Mouse (Mus musculus) intestine, embryonic 14.5 days (tissue): ENCODE data around the gene Grip2. TPM values are rescaled to one million over a fixed set of nuclear protein-coding genes. Genes with fewer than 3 reads are reported as not detected.

ENCODE experiments used
- ATAC-seq: fragments of 200-750 bp; cut with Nextera tagmentation; replicated peaks from 2 replicates; pipeline ENCODE4 v1.8.0; 2017; ENCODE audit warnings: low read depth, moderate number of reproducible peaks, moderate TSS enrichment, moderate library complexity; ENCODE audit not compliant: low FRiP score, low TSS enrichment
- DNase-seq: peaks from one replicate; pipeline ENCODE4 v3.0.0-alpha.2; 2018; ENCODE audit warnings: low spot score
- H3K27ac ChIP-seq: fragments of 300-500 bp; sonication (generic); 2 replicates; pipeline ENCODE4 v1.5.1; 2014; ENCODE audit warnings: low read depth, mild to moderate bottlenecking, control low read depth
- H3K27me3 ChIP-seq: fragments of 300-500 bp; sonication (generic); replicated peaks from 2 replicates; pipeline ENCODE4 v1.6.1; 2014; ENCODE audit warnings: low read length, control low read depth; ENCODE audit not compliant: control insufficient read depth, insufficient read depth
- H3K36me3 ChIP-seq: fragments of 300-500 bp; sonication (generic); 2 replicates; pipeline ENCODE4 v1.6.1; 2014; ENCODE audit warnings: low read length, control low read depth; ENCODE audit not compliant: control insufficient read depth, insufficient read depth
- H3K4me1 ChIP-seq: fragments of 300-500 bp; sonication (generic); replicated peaks from 2 replicates; pipeline ENCODE4 v1.6.1; 2014; ENCODE audit warnings: low read length, control low read depth, mixed read lengths; ENCODE audit not compliant: control insufficient read depth, insufficient read depth
- H3K4me2 ChIP-seq: fragments of 300-500 bp; sonication (generic); 2 replicates; pipeline ENCODE4 v1.6.1; 2014; ENCODE audit warnings: low read length
- H3K4me3 ChIP-seq: fragments of 300-500 bp; sonication (generic); 2 replicates; pipeline ENCODE4 v1.5.1; 2014; ENCODE audit warnings: low read depth, low read length, control low read depth, mixed read lengths
- H3K9ac ChIP-seq: fragments of 300-500 bp; sonication (generic); 2 replicates; pipeline ENCODE4 v1.6.1; 2014; ENCODE audit warnings: mild to moderate bottlenecking, low read length
- H3K9me3 ChIP-seq: fragments of 300-500 bp; sonication (generic); 2 replicates; pipeline ENCODE4 v1.6.1; 2016; ENCODE audit warnings: low read length, control low read depth; ENCODE audit not compliant: control insufficient read depth
- WGBS: fragments of 180-500 bp; shearing (Covaris S2); extraction: QIAGEN DNeasy Blood & Tissue Kit; methylation state at CpG from one replicate; pipeline ENCODE4 v1.1.7; 2014; 5-methylcytosine and 5-hydroxymethylcytosine counted together
- polyA plus RNA-seq: library from polyadenylated mRNA; unstranded; fragments of >200 nt; fragmentation: Nextera tagmentation; extraction: Ambion mirVana; gene quantifications from 2 replicates; pipeline ENCODE4 v1.2.1, GENCODE M21; 2014

Grip2 gene
- polyA plus RNA-seq, 1 experiment from 2014 or later: 0.34 TPM

DNA sequence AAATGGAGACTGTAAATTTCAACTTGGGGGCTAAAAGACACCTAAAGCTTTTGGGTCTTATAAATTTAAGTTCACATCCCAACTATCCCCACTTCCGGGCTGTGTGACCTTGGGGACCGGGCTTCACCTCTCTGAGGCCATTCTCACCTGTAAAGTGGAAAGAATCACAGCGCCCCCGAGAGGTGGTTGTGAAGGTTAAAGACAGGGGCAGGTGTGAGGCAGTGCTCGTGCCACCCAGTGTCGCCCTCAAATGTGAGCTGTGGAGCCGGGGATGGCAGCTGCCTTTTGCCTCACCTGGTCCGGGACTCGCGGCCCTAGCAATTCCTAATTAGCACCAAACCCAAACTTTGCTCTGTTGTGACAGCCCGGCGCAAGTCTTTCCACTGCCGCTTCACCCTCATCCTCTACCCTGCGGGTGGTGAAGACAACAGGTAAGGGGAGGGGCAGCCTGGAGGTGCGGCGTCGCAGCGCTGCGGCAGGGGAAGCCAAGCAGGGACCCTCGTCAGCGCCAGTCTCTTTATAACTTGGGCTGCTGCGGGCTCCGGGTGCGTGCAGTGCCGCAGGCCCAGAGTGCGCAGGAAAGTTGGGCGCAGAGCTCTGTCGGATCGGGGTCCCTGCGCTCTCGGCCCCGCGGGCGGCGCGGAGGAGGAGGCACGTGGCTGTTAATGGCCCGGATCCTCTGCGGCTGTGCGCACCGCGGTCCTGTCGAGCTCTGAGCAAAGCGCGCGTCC is 16.0 kb upstream of the Grip2 start:
- Histone ChIP-seq H3K4me2 (peak overlapping the region; percentile 71), H3K4me1 (no peaks in the 10 kb centered on the region; the same call in 1 of the 2 replicates), H3K27ac (no peak overlapping the region), H3K4me3 (peak overlapping the region; percentile 34), H3K27me3 (peaks cover 79% of the 10 kb centered on the region), H3K36me3 (no peaks in the 10 kb centered on the region), H3K9ac (no peak overlapping the region), H3K9me3 (no peaks in the 10 kb centered on the region)
- DNase-seq (no peak), ATAC-seq (no peak)
- WGBS: 3% methylated on average over 46 of the region's 46 CpGs

DNA sequence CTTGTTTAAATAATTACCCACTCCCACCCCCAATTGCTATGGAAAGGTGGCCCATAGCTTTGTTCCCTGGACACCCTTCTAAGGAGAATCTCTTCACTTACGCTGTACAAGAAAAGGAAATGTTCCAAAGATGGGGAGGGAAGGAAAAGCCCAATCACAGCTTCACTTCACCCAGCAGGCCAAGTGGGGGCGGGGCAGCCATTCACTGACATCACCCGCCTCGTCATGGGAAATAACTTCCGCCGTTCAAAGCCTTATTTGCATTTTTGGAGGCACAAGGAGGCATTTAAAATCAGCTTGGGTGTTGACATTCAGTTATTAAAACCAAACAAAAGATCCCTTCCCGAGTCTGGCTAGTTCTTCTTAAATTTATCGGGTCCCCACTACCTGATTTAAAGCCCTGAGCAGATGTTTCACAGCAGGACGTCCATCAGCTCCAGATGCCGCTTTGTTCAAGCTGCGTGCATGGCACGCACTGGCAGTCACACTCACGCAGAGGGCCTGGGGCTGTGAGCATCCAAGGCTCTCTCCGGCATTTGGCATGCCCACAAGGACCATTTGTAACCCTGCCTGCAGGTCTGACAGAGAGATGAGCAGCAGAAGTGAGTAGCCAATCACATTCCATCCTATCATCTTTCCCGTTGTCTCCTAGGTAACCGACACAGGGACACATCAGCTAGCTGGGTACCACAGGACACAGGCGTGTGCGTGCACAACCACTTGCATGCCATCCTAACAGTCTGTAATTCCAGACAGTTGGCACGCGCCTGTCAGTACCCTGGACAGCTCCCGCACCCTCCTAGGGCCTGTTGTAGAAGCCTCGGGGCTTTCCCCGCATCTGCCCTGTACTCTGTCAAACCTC is 12.2 kb upstream of the Grip2 start:
- no peaks in the 10 kb centered on the region for H3K9me3 ChIP-seq
- no peaks in the 10 kb centered on the region for H3K36me3 ChIP-seq
- no peak overlapping the region for H3K4me3 ChIP-seq
- peak; percentile 92 for DNase-seq
- no peaks in the 10 kb centered on the region; the same call in 1 of the 2 replicates for H3K4me1 ChIP-seq
- H3K9ac ChIP-seq: no peak overlapping the region
- WGBS: 11% methylated on average over 23 of the region's 23 CpGs
- H3K4me2 ChIP-seq: no peak overlapping the region
- H3K27ac ChIP-seq: no peak overlapping the region
- H3K27me3 ChIP-seq: peaks cover 57% of the 10 kb centered on the region
- ATAC-seq: no peak

DNA sequence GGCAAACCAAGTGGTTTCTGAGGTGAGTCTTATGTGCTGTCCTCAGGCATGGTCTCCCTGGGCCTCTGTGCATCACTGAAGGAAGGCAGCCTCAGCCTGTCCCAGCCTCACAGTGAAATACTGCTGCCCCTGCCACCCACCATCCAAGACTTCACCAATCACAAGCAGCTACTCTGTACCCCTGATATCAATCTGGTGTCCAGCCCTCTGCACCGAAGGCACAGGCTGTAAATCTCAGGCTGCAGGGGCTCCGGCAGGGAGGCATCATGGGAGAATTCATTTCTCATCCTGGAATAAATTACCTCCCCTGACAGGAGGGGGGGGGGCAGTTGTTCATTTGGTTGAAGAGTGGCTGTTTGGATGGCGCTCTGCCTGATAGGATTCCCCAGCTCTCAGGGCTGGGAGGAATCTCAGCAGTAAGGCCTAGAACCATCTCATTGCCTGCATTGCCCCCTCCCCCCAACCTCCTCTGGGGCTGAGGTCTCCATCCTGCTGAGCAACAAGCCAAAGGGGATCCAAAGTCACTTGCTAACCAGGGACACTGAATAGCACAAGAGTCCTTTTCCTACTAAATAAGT is 5.9 kb upstream of the Grip2 start:
- DNase-seq (no peak), ATAC-seq (no peak)
- H3K27me3 ChIP-seq: no peaks in the 10 kb centered on the region
- H3K4me1 ChIP-seq: no peaks in the 10 kb centered on the region
- no peak overlapping the region for H3K4me2 ChIP-seq
- H3K9ac ChIP-seq: no peak overlapping the region
- H3K27ac ChIP-seq: no peak overlapping the region
- no peaks in the 10 kb centered on the region for H3K9me3 ChIP-seq
- no peak overlapping the region for H3K4me3 ChIP-seq
- no peaks in the 10 kb centered on the region for H3K36me3 ChIP-seq
- 41% methylated on average over 3 of the region's 3 CpGs for WGBS

DNA sequence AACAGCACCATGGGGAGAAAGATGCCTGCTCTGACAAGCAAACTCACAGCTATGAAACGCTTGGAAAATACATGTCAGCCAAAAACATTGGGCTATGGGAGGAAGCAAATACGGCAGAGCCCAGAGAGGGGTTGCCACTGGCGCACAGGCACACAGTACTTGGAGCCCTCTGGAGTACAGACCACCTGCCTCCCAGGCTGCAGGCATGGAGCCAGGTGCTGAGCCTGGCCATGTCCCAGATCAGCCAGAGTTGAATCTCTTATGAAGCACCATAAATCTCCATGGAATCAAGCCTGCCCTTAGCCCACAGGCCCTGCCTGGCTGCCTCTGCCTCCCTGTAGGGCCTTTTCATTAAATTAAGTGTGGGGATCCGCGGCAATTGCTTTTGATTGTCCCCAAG is 876 bp upstream of the Grip2 start:
- DNase-seq: no peak
- 81% methylated on average over 5 of the region's 5 CpGs for WGBS
- Histone ChIP-seq H3K27me3 (no peaks in the 10 kb centered on the region), H3K4me1 (no peaks in the 10 kb centered on the region), H3K4me3 (no peak overlapping the region), H3K36me3 (no peaks in the 10 kb centered on the region), H3K27ac (no peak overlapping the region), H3K4me2 (no peak overlapping the region), H3K9ac (no peak overlapping the region), H3K9me3 (no peaks in the 10 kb centered on the region)
- ATAC-seq: no peak

DNA sequence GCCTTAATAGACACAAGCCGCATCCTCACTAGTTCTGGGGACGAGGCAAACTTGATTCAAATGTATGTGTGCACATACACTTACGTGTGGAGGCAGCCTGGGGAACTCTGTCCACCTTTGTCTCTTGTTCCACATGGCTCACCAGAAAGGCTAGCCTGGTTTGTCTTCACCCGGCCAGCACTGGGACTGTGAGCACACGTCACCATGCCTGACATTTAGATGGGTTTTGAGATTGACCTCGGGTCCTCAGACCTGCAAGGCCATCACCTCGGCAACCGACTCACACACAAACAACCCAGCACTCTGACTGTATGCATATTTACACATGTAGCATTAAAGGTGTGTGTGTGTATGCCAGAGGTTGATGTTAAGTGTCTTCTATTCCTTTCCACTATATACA is 8.8 kb downstream of the Grip2 start:
- DNase-seq: no peak
- Histone ChIP-seq H3K9me3 (no peaks in the 10 kb centered on the region), H3K27ac (no peak overlapping the region), H3K9ac (no peak overlapping the region), H3K27me3 (no peaks in the 10 kb centered on the region), H3K4me1 (no peaks in the 10 kb centered on the region), H3K4me2 (no peak overlapping the region), H3K36me3 (no peaks in the 10 kb centered on the region), H3K4me3 (no peak overlapping the region)
- ATAC-seq: no peak
- 77% methylated on average over 8 of the region's 8 CpGs for WGBS

DNA sequence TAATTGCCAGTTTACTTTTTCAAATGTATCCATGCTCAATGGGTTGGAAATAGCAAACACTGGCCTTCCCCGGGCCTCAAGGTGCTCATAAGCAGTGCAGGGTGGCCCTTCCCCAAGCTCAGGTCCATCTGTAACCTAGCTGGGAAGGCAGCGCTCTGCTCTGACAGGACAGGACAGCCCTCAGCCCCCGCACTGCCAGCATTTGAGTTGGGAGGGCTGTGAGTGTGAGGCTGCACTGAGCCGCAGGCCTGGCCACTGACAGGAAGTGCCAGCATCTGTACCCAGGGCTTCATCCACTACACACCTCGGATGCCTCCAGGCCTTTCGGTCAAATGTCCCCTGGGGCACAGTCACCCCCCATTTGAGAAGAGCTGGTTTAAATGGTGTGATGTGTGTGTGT is 11.1 kb downstream of the Grip2 start:
- ATAC-seq (no peak), DNase-seq (no peak)
- H3K4me3 ChIP-seq: no peak overlapping the region
- H3K9ac ChIP-seq: no peak overlapping the region
- H3K4me2 ChIP-seq: no peak overlapping the region
- no peaks in the 10 kb centered on the region for H3K36me3 ChIP-seq
- 80% methylated on average over 6 of the region's 6 CpGs for WGBS
- no peak overlapping the region for H3K27ac ChIP-seq
- no peaks in the 10 kb centered on the region for H3K27me3 ChIP-seq
- no peaks in the 10 kb centered on the region for H3K4me1 ChIP-seq
- no peaks in the 10 kb centered on the region for H3K9me3 ChIP-seq

DNA sequence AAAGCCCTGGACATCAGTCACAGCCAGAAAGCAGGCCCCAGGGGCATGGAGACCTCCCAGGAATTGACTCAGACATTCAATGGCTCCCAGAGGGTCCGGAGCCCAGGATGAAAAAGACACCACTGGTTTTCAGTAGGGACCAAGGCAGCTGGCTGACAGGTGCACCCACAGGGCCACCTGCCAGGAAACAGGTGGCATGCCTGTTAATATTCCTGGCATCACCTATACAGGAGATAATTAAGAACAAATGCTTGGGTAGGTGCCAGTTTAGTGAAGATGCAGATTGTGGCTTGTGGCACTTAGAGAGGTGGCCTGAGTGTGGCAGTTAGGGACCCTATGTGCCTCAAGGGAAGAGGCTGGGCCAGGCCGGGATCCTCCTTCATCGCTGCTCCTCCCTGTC is 13.4 kb downstream of the Grip2 start:
- WGBS: 96% methylated on average over 3 of the region's 3 CpGs
- Histone ChIP-seq H3K4me1 (no peaks in the 10 kb centered on the region), H3K4me2 (no peak overlapping the region), H3K9ac (no peak overlapping the region), H3K4me3 (no peak overlapping the region), H3K9me3 (no peaks in the 10 kb centered on the region), H3K36me3 (no peaks in the 10 kb centered on the region), H3K27ac (no peak overlapping the region), H3K27me3 (no peaks in the 10 kb centered on the region)
- no peak for ATAC-seq
- no peak for DNase-seq

DNA sequence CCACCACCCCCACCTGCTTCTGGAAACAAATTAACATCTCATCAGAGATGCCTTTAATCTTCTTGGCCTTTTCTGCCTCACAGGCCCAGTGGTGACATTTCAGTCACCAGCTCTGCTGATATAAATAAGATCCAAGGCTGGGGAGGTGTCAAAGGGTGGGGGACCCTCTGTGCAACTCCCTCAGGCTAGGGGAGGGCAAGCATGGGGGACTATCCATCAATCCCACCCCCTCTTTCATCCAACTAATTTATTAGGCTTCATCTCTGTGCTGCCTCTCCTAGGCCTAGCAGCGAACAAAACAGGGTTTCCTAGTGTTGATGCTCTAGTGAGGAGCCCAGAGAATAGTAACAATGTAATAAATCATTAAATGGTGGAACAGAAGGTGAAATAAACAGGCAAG is 17.0 kb downstream of the Grip2 start:
- H3K4me3 ChIP-seq: no peak overlapping the region
- H3K4me1 ChIP-seq: 0 out of 2 replicates have a peak, but pooled peaks cover 3% of the 10 kb centered on the region
- no peak overlapping the region for H3K27ac ChIP-seq
- H3K9ac ChIP-seq: no peak overlapping the region
- no peak overlapping the region for H3K4me2 ChIP-seq
- DNase-seq (no peak), ATAC-seq (no peak)
- H3K27me3 ChIP-seq: peaks cover 27% of the 10 kb centered on the region
- 13% methylated on average over 1 of the region's 1 CpGs for WGBS
- no peaks in the 10 kb centered on the region for H3K36me3 ChIP-seq
- no peaks in the 10 kb centered on the region for H3K9me3 ChIP-seq
